Mouse (Mus musculus) common myeloid progenitor, adult 5-6 weeks (primary cell): ENCODE results near the gene Faap20. TPM values are rescaled to one million over a fixed set of nuclear protein-coding genes. Genes with fewer than 3 reads are reported as not detected.

Experiments used
- total RNA-seq: library from RNA; stranded (forward); fragments of 200-1000, 187-1606 nt; gene quantifications from 2 replicates; pipeline ENCODE4 v1.2.3, GENCODE M21; 2017

Faap20 gene
- total RNA-seq, 1 experiment from 2014 or later, result 25.9 TPM

Other genes starting within 250 kb of the Faap20 start
- not detected in 2 replicates for gene Plch2, start 193.0 kb upstream of the Faap20 start, total RNA-seq
- gene Pex10, start 182.8 kb upstream of the Faap20 start, total RNA-seq, result 11.9 and 12.3 TPM in 2 replicates
- gene Rer1, start 163.4 kb upstream of the Faap20 start, total RNA-seq, result 124 and 128 TPM in 2 replicates
- 2.6 and 10.3 TPM in 2 replicates for gene Morn1, start 163.2 kb upstream of the Faap20 start, total RNA-seq
- 8.4 and 9.9 TPM in 2 replicates for gene Ski, start 27.2 kb upstream of the Faap20 start, total RNA-seq
- gene Prkcz, start 111.6 kb downstream of the Faap20 start, total RNA-seq, result not detected in 2 replicates
- 0.05 TPM in 1 of 2 replicates, not detected in the other for gene Gabrd, start 148.3 kb downstream of the Faap20 start, total RNA-seq
- gene Cfap74, start 159.4 kb downstream of the Faap20 start, total RNA-seq, result 0.23 and 0.29 TPM in 2 replicates
- gene Tmem52, start 219.3 kb downstream of the Faap20 start, total RNA-seq, result not detected in 2 replicates
- 174 and 208 TPM in 2 replicates for gene Gnb1, start 241.6 kb downstream of the Faap20 start, total RNA-seq